Mouse (Mus musculus) lung, embryonic 14.5 days (tissue): Measurements from ENCODE around the gene Ciita. TPM values are rescaled to one million over a fixed set of nuclear protein-coding genes. Genes with fewer than 3 reads are reported as not detected.

Experiments
- ATAC-seq: fragments of 200-750 bp; cut with Nextera tagmentation; 2 replicates; pipeline ENCODE4 v1.8.0; 2017; ENCODE audit warnings: mild to moderate bottlenecking, moderate TSS enrichment, moderate library complexity; ENCODE audit not compliant: insufficient read depth
- DNase-seq: peaks from one replicate; pipeline ENCODE4 v3.0.0-alpha.2; 2015
- H3K27ac ChIP-seq: fragments of 300-500 bp; sonication (generic); 2 replicates; pipeline ENCODE4 v1.5.1; 2014; ENCODE audit warnings: low read depth, mild to moderate bottlenecking, moderate library complexity
- H3K27me3 ChIP-seq: fragments of 300-500 bp; sonication (generic); 2 replicates; pipeline ENCODE4 v1.6.1; 2014; ENCODE audit warnings: low read length, control low read depth; ENCODE audit not compliant: insufficient read depth
- H3K36me3 ChIP-seq: fragments of 300-500 bp; sonication (generic); 2 replicates; pipeline ENCODE4 v1.6.1; 2014; ENCODE audit warnings: control low read depth; ENCODE audit not compliant: insufficient read depth
- H3K4me1 ChIP-seq: fragments of 300-500 bp; sonication (generic); 2 replicates; pipeline ENCODE4 v1.6.1; 2014; ENCODE audit warnings: antibody characterized with exemption, control low read depth; ENCODE audit not compliant: insufficient read depth
- H3K4me2 ChIP-seq: fragments of 300-500 bp; sonication (generic); 2 replicates; pipeline ENCODE4 v1.6.1; 2014; ENCODE audit warnings: mild to moderate bottlenecking
- H3K4me3 ChIP-seq: fragments of 300-500 bp; sonication (generic); 2 replicates; pipeline ENCODE4 v1.5.1; 2014; ENCODE audit warnings: low read depth, low read length
- H3K9ac ChIP-seq: fragments of 300-500 bp; sonication (generic); 2 replicates; pipeline ENCODE4 v1.6.1; 2014
- H3K9me3 ChIP-seq: fragments of 300-500 bp; sonication (generic); 2 replicates; pipeline ENCODE4 v1.6.1; 2016; ENCODE audit warnings: low read depth, low read length, control low read depth
- CTCF ChIP-seq: IDR thresholded peaks from 2 replicates; pipeline ENCODE4 v1.5.1; 2016; ENCODE audit warnings: antibody characterized with exemption, low read depth
- WGBS: fragments of 180-500 bp; shearing (Covaris S2); extraction: QIAGEN DNeasy Blood & Tissue Kit; methylation state at CpG from one replicate; pipeline ENCODE4 v1.1.7; 2014; 5-methylcytosine and 5-hydroxymethylcytosine counted together
- polyA plus RNA-seq: library from polyadenylated mRNA; unstranded; fragments of >200 nt; fragmentation: Nextera tagmentation; extraction: Ambion mirVana; gene quantifications from 2 replicates; pipeline ENCODE4 v1.2.1, GENCODE M21; 2014

The Ciita gene
- polyA plus RNA-seq, 1 experiment from 2014 or later, result 0.25 TPM

DNA sequence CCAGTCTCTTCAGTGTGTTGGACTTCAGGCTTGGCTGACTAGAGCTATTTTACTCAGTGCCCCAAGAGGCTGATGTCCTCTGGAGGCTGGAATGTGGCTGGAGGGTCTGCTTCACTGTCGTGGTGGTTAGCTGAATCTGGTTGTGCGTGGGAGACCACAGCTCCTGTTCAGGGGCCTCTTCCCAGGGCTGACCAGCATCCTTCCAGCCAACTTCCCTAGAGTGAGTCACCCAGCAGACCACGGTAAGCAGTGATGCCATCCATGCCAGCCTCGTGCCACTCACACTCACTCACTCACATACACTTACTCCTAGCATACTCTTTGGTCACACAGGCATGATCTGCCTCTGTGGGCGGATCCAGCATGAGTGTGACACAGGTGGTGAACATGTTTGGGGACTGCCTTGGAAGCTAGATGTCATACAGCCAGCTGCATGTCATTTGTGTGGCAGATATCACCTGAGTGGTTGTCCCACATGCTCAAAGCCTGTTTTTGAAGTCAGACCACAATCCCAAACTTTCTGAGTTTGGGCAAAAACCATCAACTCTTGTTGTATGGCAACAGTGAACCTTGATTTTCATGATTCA lies 90.0 kb downstream of the Ciita start:
- peaks cover 26% of the 10 kb centered on the region; the same call in 1 of the 2 replicates for H3K36me3 ChIP-seq
- H3K4me3 ChIP-seq, result no peak overlapping the region
- ATAC-seq, result no peak

DNA sequence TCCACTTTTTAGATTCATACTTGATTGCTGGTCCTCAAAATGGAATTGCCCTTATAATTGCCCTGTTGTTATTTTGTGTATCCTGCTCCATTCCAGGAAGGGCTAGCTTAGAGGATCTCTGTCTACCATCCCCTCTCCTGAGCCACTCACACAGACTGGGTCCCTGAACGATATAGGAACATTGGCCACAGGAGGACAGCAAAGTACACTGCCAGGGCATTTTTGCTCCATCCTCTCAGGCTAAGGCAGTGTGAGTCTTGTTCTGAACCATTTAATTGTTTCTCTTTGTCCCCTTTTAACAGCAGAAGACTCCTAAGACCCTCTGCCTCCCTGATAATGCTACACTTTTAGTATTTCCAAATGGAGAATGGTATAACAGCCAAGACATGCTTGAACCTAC lies 90.8 kb downstream of the Ciita start:
- Histone ChIP-seq H3K4me3 (no peak overlapping the region), H3K9me3 (no peaks in the 10 kb centered on the region), H3K9ac (no peak overlapping the region), H3K4me1 (no peaks in the 10 kb centered on the region), H3K27ac (no peak overlapping the region), H3K36me3 (peaks cover 28% of the 10 kb centered on the region; the same call in 1 of the 2 replicates), H3K4me2 (no peak overlapping the region), H3K27me3 (no peaks in the 10 kb centered on the region)
- TF ChIP-seq CTCF, result 0 out of 2 replicates have a peak, but pooled peaks have one; percentile 16
- DNase-seq (no peak), ATAC-seq (no peak)
- WGBS, result 52% methylated on average over 1 of the region's 1 CpGs

More for the DNA sequence above, 90.0 kb downstream of the Ciita start:
- no peak overlapping the region for H3K27ac ChIP-seq
- H3K9ac ChIP-seq, result no peak overlapping the region
- DNase-seq, result no peak
- no peaks in the 10 kb centered on the region for H3K9me3 ChIP-seq
- H3K4me1 ChIP-seq, result no peaks in the 10 kb centered on the region
- WGBS, result 75% methylated on average over 5 of the region's 5 CpGs
- no peaks in the 10 kb centered on the region for H3K27me3 ChIP-seq
- no peak for TF ChIP-seq CTCF
- no peak overlapping the region for H3K4me2 ChIP-seq

DNA sequence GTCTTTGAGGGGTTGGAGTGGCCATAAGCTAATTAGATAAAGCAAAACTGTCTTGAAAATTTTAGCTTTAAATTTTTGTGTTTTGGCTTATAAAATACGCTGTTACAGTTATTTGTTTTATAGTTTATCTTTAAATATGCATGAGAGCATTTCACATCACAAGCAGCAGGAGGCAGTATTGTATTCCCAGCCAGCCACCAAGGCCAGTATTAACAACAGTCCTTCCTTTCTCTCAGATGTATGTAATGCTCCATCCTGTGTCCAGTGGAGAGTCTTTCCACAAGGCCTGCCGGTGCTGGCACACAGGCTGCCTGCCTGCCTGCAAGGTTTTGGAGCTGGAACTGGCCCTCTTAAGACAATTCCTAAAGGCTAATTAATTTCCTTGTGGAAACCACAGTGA lies 92.0 kb downstream of the Ciita start:
- H3K36me3 ChIP-seq, result peaks cover 34% of the 10 kb centered on the region
- no peaks in the 10 kb centered on the region for H3K9me3 ChIP-seq
- no peak overlapping the region for H3K4me2 ChIP-seq
- DNase-seq (peak; percentile 70), ATAC-seq (0 out of 2 replicates have a peak, but pooled peaks have one; percentile 38)
- H3K27ac ChIP-seq, result no peak overlapping the region
- WGBS, result 34% methylated on average over 2 of the region's 2 CpGs
- H3K9ac ChIP-seq, result no peak overlapping the region
- TF ChIP-seq CTCF, result peak; percentile 75
- no peak overlapping the region for H3K4me3 ChIP-seq
- H3K4me1 ChIP-seq, result no peaks in the 10 kb centered on the region
- no peaks in the 10 kb centered on the region for H3K27me3 ChIP-seq

DNA sequence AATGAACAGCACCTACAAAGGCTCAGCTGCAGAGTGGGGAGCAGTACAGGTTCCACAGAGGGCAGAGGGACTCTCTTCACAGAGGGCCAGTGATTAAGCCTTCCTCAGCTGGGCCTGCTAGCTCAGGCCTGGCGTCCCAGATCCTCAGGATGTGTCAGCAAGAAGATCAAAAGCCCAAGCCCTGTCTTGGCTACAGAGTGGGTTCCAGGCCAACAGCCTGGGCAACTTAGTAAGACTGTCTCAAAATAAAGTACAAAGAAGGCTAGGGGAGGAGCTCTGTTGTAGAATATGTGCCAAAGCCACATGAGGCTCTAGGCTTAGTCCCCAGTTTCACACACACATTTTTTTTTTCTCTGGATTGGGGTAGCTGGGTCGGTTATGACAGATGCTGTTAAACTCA lies 95.1 kb downstream of the Ciita start:
- Histone ChIP-seq H3K36me3 (peaks cover 46% of the 10 kb centered on the region), H3K4me3 (no peak overlapping the region), H3K4me1 (no peaks in the 10 kb centered on the region), H3K9me3 (no peaks in the 10 kb centered on the region), H3K27ac (no peak overlapping the region), H3K27me3 (no peaks in the 10 kb centered on the region), H3K9ac (no peak overlapping the region), H3K4me2 (no peak overlapping the region)
- WGBS, result 67% methylated on average over 2 of the region's 2 CpGs
- no peak for TF ChIP-seq CTCF
- ATAC-seq (no peak), DNase-seq (no peak)

DNA sequence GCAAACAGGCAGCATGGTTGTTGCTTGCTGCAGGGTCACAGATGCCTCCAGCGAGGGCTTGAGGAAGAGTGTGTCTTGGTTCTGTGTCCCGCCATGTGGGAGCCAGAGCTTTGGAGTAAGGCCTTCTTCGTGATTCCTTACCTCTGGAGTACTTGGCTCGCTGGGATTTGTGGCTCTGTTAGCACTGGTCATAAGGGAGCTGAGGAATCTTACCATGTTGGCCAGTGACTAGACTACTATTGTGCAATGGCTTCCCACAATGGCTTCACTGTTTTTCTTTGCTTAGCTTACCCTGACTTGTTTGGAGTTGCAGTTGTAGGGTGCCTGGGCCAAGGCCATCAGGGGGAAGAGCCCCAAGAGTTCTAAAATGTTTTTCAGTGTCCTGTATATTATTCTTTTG lies 96.1 kb downstream of the Ciita start:
- H3K9me3 ChIP-seq, result no peaks in the 10 kb centered on the region
- 90% methylated on average over 4 of the region's 4 CpGs for WGBS
- H3K4me1 ChIP-seq, result no peaks in the 10 kb centered on the region
- peaks cover 56% of the 10 kb centered on the region for H3K36me3 ChIP-seq
- H3K27ac ChIP-seq, result no peak overlapping the region
- DNase-seq (no peak), ATAC-seq (no peak)
- TF ChIP-seq CTCF, result no peak
- H3K27me3 ChIP-seq, result no peaks in the 10 kb centered on the region
- no peak overlapping the region for H3K4me2 ChIP-seq
- no peak overlapping the region for H3K4me3 ChIP-seq
- H3K9ac ChIP-seq, result no peak overlapping the region

DNA sequence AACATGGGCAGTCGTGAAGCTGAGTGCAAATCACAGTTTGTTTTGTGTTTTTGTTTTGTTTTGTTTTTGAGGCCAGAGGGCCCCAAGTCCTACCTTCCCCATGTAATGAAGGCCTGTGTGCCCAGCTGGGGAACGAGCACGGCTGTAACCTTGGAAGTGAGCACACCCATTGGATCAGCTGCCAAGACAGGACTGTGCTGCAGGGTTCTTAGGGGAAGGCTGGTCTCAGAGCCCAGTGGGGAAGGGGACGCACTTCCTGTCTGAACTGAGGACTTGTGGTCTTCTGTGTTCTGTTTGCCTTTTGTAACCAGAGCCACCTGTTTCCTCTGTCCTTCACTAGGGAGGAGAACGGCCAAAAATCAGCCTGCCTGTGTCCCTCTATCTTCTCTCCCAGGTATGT lies 97.7 kb downstream of the Ciita start:
- no peaks in the 10 kb centered on the region for H3K27me3 ChIP-seq
- H3K4me3 ChIP-seq, result no peak overlapping the region
- ATAC-seq (no peak), DNase-seq (no peak)
- H3K36me3 ChIP-seq, result peaks cover 66% of the 10 kb centered on the region
- no peak overlapping the region for H3K4me2 ChIP-seq
- H3K9me3 ChIP-seq, result no peaks in the 10 kb centered on the region
- no peak for TF ChIP-seq CTCF
- WGBS, result 67% methylated on average over 5 of the region's 5 CpGs
- no peak overlapping the region for H3K9ac ChIP-seq
- no peaks in the 10 kb centered on the region for H3K4me1 ChIP-seq
- H3K27ac ChIP-seq, result no peak overlapping the region

Other genes with a start within 250 kb of the Ciita start
- gene Emp2, start 166.1 kb upstream of the Ciita start, polyA plus RNA-seq, result 38.3 and 44.6 TPM in 2 replicates
- 0.67 and 1.2 TPM in 2 replicates for gene Tekt5, start 84.6 kb upstream of the Ciita start, polyA plus RNA-seq
- gene Nubp1, start 68.1 kb upstream of the Ciita start, polyA plus RNA-seq, result 82.8 and 83.6 TPM in 2 replicates
- 11.0 and 11.4 TPM in 2 replicates for gene Tvp23a, start 32.7 kb upstream of the Ciita start, polyA plus RNA-seq
- 29.0 and 32.2 TPM in 2 replicates for gene Dexi, start 63.0 kb downstream of the Ciita start, polyA plus RNA-seq
- 26.8 and 27.4 TPM in 2 replicates for gene Clec16a, start 65.3 kb downstream of the Ciita start, polyA plus RNA-seq